Mouse (Mus musculus): ENCODE measurements around the gene Epha7. TPM values are rescaled to one million over a fixed set of nuclear protein-coding genes. Genes with fewer than 3 reads are reported as not detected.

The Epha7 gene
- 0.07 TPM in 1 of 2 replicates, not detected in the other for polyA plus RNA-seq (2012; ENCODE audit: insufficient read depth, low replicate concordance)

DNA sequence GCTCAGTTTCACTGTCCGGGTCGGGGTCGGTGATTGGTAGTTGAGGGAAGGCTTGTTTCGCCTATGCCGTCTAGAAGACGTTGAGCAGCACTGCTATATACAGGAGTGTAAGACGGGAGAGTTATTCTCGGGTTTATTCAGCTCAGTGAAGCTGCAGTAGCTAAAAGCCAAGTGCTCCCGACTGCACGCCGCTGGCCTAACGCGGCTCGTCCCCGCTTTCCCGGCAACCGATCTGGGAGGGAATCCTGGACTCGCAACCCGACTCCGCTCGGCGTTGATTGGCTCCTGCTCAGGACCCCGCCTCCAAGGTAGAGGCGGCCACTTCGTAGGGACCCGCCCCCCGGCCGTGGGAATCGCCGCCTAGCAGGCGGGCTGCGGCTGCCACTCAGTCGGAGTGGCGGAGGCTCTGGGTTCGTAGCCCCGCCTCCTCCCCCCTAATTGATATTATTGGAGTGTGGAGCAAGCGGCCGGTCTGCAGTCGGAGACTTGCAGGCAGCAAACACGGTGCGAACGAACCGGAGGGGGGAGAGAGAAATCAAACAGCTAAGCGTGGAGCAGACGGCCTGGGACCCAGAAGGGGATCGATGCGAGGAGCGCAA is at the start of gene Epha7:
Gene Epha7 (plus strand): TSS at position 441 of the 599 bp plus-strand sequence.
- Histone ChIP-seq H3K4me3 (replicated peaks) (peak within 1 kb of the TSS; percentile 92), H3K4me1 (peaks cover 33% of the 10 kb centered on the region), H3K27me3 (replicated peaks) (peaks cover 41% of the 10 kb centered on the region), H3K36me3 (replicated peaks; ENCODE audit: low read length) (no peaks in the 10 kb centered on the region), H3K9me3 (no peaks in the 10 kb centered on the region)
- TF ChIP-seq GATA1 (IDR thresholded peaks at IDR 0.05; ENCODE audit: borderline replicate concordance, low read length): no peak
- no peak for TF ChIP-seq FLI1 (IDR thresholded peaks at IDR 0.05; ENCODE audit: low read length)

DNA sequence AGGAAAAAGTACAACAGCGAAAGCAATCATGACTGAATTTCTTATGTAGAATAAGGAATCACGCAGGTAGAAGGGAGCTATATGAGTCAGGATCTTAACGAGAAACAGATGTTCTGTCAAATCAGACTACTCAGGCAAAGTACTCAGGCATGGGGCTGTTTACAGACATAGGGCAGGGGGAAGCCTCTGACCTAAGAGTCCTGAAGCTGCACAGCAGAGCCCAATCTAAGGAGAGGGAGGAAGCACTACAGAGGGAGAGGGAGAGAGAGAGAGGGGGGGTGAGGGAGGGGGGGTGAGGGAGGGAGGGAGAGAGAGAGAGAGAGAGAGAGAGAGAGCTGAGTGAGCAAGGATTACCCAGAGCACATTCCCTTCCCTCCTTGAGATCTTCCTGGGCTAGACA is 29.0 kb upstream of the Epha7 start:
- Histone ChIP-seq H3K4me1 (no peaks in the 10 kb centered on the region), H3K4me3 (replicated peaks) (no peak overlapping the region), H3K9me3 (no peaks in the 10 kb centered on the region), H3K27me3 (replicated peaks) (no peaks in the 10 kb centered on the region), H3K36me3 (replicated peaks; ENCODE audit: low read length) (no peaks in the 10 kb centered on the region)
- TF ChIP-seq FLI1 (IDR thresholded peaks at IDR 0.05; ENCODE audit: low read length) (no peak), GATA1 (IDR thresholded peaks at IDR 0.05; ENCODE audit: borderline replicate concordance, low read length) (no peak)

DNA sequence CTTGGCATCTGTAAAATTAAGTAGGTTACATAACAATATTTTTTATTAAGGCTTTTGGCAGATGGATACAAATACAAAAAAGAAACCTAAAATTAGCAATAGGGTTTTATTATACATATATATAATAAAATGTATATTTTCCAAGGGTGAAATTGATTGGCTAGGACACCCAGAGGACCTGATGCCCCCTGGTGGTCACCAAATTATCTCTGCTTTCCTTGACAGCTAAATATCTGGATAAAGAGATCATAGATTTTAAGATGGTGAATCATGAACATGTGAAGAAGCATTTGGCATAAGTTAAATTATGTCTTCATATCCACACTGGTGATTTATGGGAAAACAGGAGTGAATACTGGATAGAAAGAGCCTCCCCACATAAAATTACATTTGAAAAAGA is 4.1 kb upstream of the Epha7 start:
- TF ChIP-seq GATA1 (IDR thresholded peaks at IDR 0.05; ENCODE audit: borderline replicate concordance, low read length): no peak
- TF ChIP-seq FLI1 (IDR thresholded peaks at IDR 0.05; ENCODE audit: low read length): no peak
- Histone ChIP-seq H3K27me3 (replicated peaks) (peaks cover 15% of the 10 kb centered on the region), H3K9me3 (no peaks in the 10 kb centered on the region), H3K36me3 (replicated peaks; ENCODE audit: low read length) (no peaks in the 10 kb centered on the region), H3K4me3 (replicated peaks) (no peak overlapping the region), H3K4me1 (peaks cover 14% of the 10 kb centered on the region)

DNA sequence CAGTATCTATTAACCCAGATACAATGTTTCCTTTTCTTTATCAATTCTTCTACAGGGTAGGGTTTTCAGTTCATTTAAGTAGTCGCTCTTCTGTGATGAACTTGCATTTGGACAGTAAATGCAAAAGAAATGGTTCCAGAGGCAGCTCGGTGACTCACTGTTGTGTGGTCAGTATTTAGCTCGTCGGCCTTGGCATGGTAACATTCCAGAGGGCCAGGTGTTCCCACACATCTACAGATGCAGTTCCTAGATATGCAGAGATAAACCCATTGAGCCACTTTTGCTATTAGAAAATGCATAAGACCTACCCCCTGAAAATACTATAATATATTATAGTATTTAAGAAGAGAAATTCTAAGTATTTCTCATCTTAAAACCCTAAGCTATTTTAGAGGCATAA is 3.2 kb upstream of the Epha7 start:
- peaks cover 23% of the 10 kb centered on the region for H3K4me1 ChIP-seq
- TF ChIP-seq FLI1 (IDR thresholded peaks at IDR 0.05; ENCODE audit: low read length) (no peak), GATA1 (IDR thresholded peaks at IDR 0.05; ENCODE audit: borderline replicate concordance, low read length) (no peak)
- H3K27me3 ChIP-seq (replicated peaks): peaks cover 24% of the 10 kb centered on the region
- no peak overlapping the region for H3K4me3 ChIP-seq (replicated peaks)
- no peaks in the 10 kb centered on the region for H3K36me3 ChIP-seq (replicated peaks; ENCODE audit: low read length)
- no peaks in the 10 kb centered on the region for H3K9me3 ChIP-seq

DNA sequence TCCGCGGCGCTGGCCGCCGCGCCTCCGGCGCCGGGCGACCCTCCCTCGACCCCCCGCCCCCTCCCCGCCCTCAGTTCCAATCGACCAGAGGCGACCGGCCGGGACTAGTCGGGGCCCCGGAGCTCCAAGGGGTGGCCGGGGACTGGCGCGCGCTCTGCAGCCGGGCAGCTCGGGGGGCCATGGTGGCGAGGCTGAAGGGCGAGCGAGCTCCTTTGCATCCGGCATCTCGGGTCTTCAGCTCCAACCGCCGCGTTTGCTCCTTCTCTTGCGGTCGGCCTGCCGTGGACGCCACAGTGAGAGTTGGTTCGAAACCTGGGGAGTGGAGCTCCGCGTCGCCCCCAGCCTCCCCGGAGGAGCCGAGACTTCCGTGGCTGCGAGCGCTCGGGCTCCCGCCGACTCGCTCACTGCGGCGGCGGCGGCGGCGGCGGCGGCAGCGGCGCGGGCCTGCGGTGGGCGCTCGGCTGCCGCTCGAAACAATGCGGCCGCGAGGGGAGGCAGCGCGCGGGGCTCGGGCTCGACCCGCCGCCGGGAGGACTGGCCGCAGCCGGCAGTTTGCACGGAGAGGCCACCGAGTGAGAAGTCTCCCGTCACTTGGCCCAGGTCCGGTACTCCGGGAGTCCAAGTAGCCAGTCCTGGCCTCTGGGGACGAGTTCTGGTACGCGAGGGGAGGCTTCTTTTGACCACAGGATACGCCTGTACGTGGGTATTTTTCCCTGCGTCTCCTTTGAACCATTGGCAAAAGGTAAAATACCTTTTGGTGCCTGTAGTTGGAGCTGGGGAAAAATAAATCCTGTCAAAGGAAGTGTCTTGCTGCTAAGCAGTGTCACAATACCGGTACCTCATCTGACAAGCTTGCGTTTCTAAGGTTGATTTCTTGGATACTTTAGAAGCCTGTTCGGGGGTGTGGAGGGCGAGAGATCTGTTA is 882 bp downstream of the Epha7 start:
- Histone ChIP-seq H3K9me3 (no peaks in the 10 kb centered on the region), H3K4me1 (peaks cover 33% of the 10 kb centered on the region), H3K4me3 (replicated peaks) (peak overlapping the region; percentile 92), H3K36me3 (replicated peaks; ENCODE audit: low read length) (no peaks in the 10 kb centered on the region), H3K27me3 (replicated peaks) (peaks cover 41% of the 10 kb centered on the region)
- TF ChIP-seq FLI1 (IDR thresholded peaks at IDR 0.05; ENCODE audit: low read length) (no peak), GATA1 (IDR thresholded peaks at IDR 0.05; ENCODE audit: borderline replicate concordance, low read length) (no peak)

DNA sequence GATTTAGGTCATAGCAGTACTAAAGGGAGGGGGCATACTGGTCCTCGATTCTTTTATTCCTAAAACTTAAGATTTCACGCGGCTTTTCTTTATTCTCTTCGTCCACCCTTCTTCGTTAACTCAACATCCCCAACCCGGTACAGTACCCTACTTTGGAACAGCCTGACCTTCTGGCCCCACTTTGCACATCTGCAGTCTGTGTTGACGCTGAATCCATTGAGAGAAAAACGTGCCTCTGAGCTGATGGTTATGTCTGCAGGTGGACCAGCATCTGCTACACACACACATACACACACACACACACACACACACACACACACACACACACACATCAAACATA is 1.5 kb downstream of the Epha7 start:
- Histone ChIP-seq H3K4me3 (replicated peaks) (peak overlapping the region; percentile 92), H3K27me3 (replicated peaks) (peaks cover 41% of the 10 kb centered on the region)

DNA sequence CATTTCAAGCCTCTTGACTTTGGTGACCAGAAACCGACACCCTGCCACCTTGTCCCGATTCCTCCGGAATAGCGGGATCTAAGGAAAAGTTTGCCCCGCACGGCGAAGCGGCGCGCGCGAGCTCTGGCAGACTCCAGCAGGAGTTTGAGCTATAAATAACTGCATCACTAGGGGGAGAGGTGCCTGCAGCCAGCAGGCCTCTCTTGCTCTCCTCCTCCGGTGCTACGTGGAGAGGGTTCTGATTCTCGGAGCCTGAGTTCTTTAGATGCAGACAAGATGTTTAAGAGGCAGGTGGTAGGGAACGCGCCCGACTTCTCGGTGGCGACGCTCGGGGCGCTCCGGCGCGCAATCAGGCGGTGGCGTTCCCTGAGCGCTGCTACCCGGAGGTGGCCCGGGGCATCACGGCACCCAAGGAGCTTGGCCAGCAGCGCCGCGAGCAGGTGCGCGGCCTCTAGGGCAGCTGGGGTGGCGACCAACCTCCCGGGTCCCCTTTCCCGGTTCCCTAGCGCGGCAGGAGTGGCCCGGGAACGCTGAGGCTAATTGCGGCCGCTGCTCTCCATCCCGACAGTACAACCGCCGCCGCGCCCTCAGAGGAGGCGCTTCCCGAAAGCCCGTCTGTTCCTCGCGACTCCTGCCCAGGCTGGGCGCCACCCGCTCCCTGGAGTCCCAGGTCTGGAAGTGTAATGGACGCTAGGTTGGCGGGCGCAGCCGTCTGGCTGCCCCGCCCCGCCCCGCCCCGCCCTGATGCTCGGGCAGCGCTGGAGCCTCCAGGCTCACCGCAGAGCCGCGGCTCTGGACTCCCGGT is 2.1 kb downstream of the Epha7 start:
- peaks cover 41% of the 10 kb centered on the region for H3K27me3 ChIP-seq (replicated peaks)
- H3K36me3 ChIP-seq (replicated peaks; ENCODE audit: low read length): no peaks in the 10 kb centered on the region
- TF ChIP-seq FLI1 (IDR thresholded peaks at IDR 0.05; ENCODE audit: low read length): no peak
- no peak for TF ChIP-seq GATA1 (IDR thresholded peaks at IDR 0.05; ENCODE audit: borderline replicate concordance, low read length)
- H3K4me3 ChIP-seq (replicated peaks): peak overlapping the region; percentile 92
- H3K9me3 ChIP-seq: no peaks in the 10 kb centered on the region
- H3K4me1 ChIP-seq: peaks cover 33% of the 10 kb centered on the region

More for the DNA sequence above, 1.5 kb downstream of the Epha7 start:
- Histone ChIP-seq H3K9me3 (no peaks in the 10 kb centered on the region), H3K36me3 (replicated peaks; ENCODE audit: low read length) (no peaks in the 10 kb centered on the region), H3K4me1 (peaks cover 33% of the 10 kb centered on the region)
- TF ChIP-seq GATA1 (IDR thresholded peaks at IDR 0.05; ENCODE audit: borderline replicate concordance, low read length) (no peak), FLI1 (IDR thresholded peaks at IDR 0.05; ENCODE audit: low read length) (no peak)

DNA sequence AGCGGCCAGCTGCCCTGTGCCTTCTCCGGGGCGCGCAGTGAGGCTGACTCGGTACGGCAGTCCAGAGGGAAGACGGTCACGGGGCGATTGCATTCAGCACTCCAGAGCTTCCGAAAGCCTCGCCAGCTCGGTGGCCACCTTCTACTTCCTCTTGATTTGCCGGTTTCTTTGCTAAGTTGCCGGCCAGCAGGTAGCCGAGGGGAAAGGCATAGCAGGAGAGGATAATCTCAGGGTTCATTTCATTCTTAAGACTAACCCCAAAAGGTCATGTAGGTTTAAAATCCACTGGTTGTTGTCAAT is 2.6 kb downstream of the Epha7 start:
- Histone ChIP-seq H3K36me3 (replicated peaks; ENCODE audit: low read length) (no peaks in the 10 kb centered on the region), H3K9me3 (no peaks in the 10 kb centered on the region), H3K4me1 (peaks cover 33% of the 10 kb centered on the region), H3K4me3 (replicated peaks) (peak overlapping the region; percentile 92), H3K27me3 (replicated peaks) (peaks cover 41% of the 10 kb centered on the region)
- TF ChIP-seq GATA1 (IDR thresholded peaks at IDR 0.05; ENCODE audit: borderline replicate concordance, low read length) (no peak), FLI1 (IDR thresholded peaks at IDR 0.05; ENCODE audit: low read length) (no peak)

DNA sequence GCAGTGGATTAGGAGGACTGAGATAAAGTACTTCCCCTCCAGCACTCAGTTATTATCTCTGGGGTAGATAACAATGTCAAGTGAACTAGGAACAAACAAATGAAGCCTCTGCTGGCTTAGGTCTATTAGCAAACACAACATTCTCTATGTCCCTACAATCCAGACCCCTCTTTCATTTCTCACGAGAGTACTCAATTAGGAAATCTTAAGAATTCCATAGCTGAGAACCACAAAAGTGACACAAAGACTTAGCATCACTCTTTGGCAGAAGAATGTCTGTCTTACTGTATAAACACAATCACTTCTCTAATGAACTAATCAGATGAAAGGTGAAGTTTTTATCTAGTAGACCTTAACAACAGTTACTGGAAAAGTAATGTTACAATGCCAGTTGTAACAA is 10.7 kb downstream of the Epha7 start:
- no peak for TF ChIP-seq FLI1 (IDR thresholded peaks at IDR 0.05; ENCODE audit: low read length)
- TF ChIP-seq GATA1 (IDR thresholded peaks at IDR 0.05; ENCODE audit: borderline replicate concordance, low read length): no peak
- Histone ChIP-seq H3K4me1 (no peaks in the 10 kb centered on the region), H3K27me3 (replicated peaks) (no peaks in the 10 kb centered on the region), H3K36me3 (replicated peaks; ENCODE audit: low read length) (no peaks in the 10 kb centered on the region), H3K4me3 (replicated peaks) (no peak overlapping the region), H3K9me3 (no peaks in the 10 kb centered on the region)

Data from megakaryocyte, embryonic 14.5 days (primary cell).